Mouse (Mus musculus) CD4-positive, CD25-positive, alpha-beta regulatory T cell (primary cell): ENCODE results near the gene Fam166b. TPM values are rescaled to one million over a fixed set of nuclear protein-coding genes. Genes with fewer than 3 reads are reported as not detected.

ENCODE experiments used
- polyA plus RNA-seq: library from polyadenylated mRNA; unstranded; fragments of 100-300 nt; shearing (Covaris generic); gene quantifications from one replicate; pipeline ENCODE4 v1.2.1, GENCODE M21; 2017

The Fam166b gene
- not detected for polyA plus RNA-seq

DNA sequence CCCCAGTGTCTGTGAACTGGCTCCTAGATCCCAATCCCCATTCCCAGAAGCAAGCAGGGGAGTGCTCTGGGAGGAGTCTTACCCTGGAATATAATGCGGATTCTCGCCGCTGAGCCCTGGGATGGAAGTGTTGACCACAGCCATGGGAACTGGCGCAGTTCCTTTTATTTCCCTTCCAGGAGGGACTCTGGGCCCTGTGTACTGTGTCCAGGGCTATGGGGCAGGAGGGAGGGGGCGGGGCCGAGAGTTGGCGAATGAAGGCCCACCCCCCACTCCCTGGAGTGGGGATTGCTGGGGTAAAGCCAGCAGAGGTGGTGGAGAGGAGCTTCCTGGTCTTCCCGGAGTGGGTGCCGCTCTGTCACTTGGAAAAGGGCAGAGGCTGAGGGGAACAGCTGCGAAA is at the start of gene Fam166b:
Gene Fam166b, minus strand, starts transcription at position 189 of the 400 bp plus-strand sequence.

GRCm38 (mm10) chr4:43454041-43454836 is 25.3 kb upstream of the Fam166b start, which contains the start of gene Cd72:
TSS of gene Cd72 (minus strand) at chr4:43454628.

GRCm38 (mm10) chr4:43441639-43442038 is 12.7 kb upstream of the Fam166b start, which contains the start of gene Tesk1:
TSS of gene Tesk1 (plus strand) at chr4:43441939.

DNA sequence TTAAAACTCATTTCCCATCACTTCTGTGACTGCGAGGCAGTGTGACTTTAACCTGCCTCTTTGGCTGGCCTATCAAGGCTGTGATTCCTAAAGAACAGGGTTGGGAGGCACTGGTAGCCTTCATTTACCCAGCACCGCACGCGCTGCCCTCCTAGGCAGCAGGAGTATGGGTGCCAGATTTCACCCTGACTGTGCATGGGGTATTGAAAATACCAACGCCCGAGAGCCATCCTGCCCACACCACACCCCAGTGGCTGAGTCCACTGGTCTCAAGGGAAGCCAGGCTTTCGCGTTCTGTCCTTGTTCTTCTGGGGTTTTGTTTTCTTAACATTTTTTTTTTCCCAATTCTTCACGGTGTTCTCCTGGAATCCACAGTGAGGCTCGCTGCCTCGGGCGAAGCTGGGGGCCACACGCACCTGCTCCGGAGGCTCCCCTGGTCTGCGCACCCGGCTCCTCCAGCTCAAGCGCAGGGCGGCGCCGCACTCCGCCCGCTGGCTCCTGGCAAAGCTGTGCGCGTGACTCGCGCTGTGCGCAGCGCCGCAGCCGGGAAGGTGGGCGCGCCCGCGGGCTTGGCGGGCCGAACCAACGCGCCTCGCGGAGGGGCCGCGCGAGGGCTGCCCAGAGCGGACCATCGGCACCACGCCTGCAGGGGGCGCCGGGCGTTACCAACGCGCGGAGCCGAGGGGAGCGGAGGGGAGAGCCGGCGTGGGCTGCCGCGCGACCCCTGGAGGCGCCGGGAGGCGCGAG is 47.4 kb downstream of the Fam166b start, which contains the start of gene Rusc2:
Gene Rusc2, plus strand, starts transcription at position 572 of the 747 bp plus-strand sequence.

Other genes starting within 250 kb of the Fam166b start
- not detected for gene Atp8b5, start 162.0 kb downstream of the Fam166b start, polyA plus RNA-seq
- 0.08 TPM for gene Rusc2, start 47.2 kb downstream of the Fam166b start, polyA plus RNA-seq
- gene Tesk1, start 12.8 kb upstream of the Fam166b start, polyA plus RNA-seq, result 68.3 TPM
- 60.0 TPM for gene Cd72, start 25.5 kb upstream of the Fam166b start, polyA plus RNA-seq
- 155 TPM for gene Sit1, start 54.6 kb upstream of the Fam166b start, polyA plus RNA-seq
- 90.4 TPM for gene Ccdc107, start 63.8 kb upstream of the Fam166b start, polyA plus RNA-seq
- gene Arhgef39, start 70.6 kb upstream of the Fam166b start, polyA plus RNA-seq, result 5.7 TPM
- gene Car9, start 77.8 kb upstream of the Fam166b start, polyA plus RNA-seq, result 1.1 TPM
- gene Tpm2, start 94.6 kb upstream of the Fam166b start, polyA plus RNA-seq, result not detected
- gene Creb3, start 133.2 kb upstream of the Fam166b start, polyA plus RNA-seq, result 82.0 TPM
- gene Tln1, start 133.6 kb upstream of the Fam166b start, polyA plus RNA-seq, result 266 TPM
- 18.0 TPM for gene Rgp1, start 149.6 kb upstream of the Fam166b start, polyA plus RNA-seq
- gene Gba2, start 149.7 kb upstream of the Fam166b start, polyA plus RNA-seq, result 51.7 TPM
- gene Msmp, start 155.4 kb upstream of the Fam166b start, polyA plus RNA-seq, result 4.2 TPM
- not detected for gene Npr2, start 202.8 kb upstream of the Fam166b start, polyA plus RNA-seq
- gene Spag8, start 224.5 kb upstream of the Fam166b start, polyA plus RNA-seq, result 0.39 TPM
- 73.0 TPM for gene Hint2, start 227.3 kb upstream of the Fam166b start, polyA plus RNA-seq
- gene Tmem8b, start 239.8 kb upstream of the Fam166b start, polyA plus RNA-seq, result 2.1 TPM
- 1.2 TPM for gene Fam221b, start 240.0 kb upstream of the Fam166b start, polyA plus RNA-seq